Mouse (Mus musculus) right cerebral cortex, adult 2 months (tissue): Measurements from ENCODE around the gene Crabp2.
"Not testable (repeated sequence)": the region's sequence is repeated elsewhere in the genome, so short reads cannot be mapped to it uniquely, and the experiment has no call there.

Experiments used
- DNase-seq, 2 experiments: peaks; one replicate each; pipeline ENCODE4 v3.0.0; 2021 to 2022; ENCODE audit warnings: low spot score in 2 of 2

Gene Crabp2

GRCm38 (mm10) chr3:87948378-87949265 lies at the start of gene Crabp2:
Gene Crabp2 (plus strand): TSS chr3:87948666.
- no peak for DNase-seq

- no peak for DNase-seq
Observed at GRCm38 (mm10) chr3:87899266-87899665, 49.2 kb upstream of the Crabp2 start.

DNA sequence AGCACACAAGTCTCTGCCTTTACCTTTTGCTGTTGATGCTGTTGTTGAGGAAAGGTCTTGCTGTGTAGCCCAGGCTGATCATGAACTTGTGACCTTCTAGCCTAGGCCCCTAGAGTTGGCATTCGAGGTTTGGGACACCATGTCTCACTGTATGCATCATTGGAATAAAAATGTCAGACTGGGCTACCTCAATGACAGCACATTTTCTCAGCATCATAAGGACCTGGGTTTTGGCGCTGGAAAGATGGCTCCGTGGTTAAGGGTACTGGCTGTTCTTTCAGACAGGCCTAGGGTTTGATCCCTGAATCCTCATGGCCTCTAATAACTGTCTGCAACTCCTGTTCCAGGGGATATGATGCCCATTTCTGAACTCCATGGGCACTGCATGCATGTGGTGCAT lies 48.7 kb upstream of the Crabp2 start:
- DNase-seq: no peak

DNA sequence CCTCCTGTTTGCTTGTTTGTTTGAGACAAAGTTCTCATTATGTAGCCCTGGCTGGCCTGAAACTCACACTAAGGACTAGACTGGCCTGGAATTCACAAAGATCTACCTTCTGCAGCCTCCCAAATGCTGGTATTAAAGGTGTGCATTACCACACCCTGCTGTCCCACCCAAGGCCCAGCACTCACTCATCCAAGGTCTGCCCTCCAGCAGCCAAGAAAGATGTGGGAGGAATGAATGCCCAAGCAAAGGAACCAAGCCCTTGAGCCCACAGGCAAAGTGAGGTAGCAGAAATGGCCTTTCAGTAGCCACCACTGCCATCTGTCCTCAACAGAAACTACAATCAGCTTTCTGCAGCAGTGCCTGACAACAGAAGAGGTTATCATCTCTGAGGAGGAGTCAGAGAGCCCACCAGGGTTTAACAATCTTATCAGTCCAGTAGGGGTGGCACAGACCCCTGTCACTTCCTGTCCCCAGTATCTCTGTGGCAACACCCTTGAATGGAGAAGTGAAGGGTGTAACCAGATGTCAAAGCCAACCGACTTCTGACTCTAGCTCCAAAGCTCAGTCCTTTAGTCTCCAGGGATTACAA lies 47.3 kb upstream of the Crabp2 start:
- no peak for DNase-seq

DNA sequence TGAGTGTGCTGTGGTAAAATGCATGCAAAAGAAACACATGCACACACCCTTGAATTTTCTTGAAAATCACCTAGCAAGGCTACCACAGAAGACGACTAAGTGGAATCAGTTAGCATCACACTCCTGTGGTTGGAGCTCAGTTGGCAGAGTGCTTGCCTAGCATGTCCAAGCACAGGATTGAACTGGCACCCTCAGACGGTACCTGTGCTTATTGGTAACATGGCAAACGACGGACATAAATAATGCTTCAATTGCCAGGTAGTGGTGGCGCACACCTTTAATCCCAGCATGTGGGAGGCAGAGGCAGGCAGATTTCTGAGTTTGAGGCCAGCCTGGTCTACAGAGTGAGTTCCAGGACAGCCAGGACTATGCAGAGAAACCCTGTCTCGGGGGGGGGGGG lies 46.5 kb upstream of the Crabp2 start:
- not testable (repeated sequence) for DNase-seq

DNA sequence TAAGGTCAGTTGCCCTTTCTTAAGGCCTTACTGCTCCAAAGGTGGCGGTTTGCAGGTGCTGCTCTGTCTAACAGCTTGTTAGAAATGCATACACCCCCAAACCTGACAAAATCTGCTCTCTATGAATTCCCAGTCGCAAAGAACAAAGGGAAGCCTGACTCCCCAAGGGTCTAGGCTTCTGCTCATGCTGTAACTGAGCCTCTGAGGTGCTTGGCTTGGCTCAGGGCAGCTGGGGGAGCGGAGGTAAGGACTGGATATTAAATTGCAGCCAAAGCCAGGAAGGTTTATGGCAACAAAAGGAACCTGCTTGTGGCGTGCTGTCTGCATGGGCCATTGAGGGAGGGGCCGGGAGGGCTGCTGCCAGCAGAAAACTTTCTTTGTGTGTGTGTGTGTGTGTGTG lies 44.6 kb upstream of the Crabp2 start:
- DNase-seq: no peak

DNA sequence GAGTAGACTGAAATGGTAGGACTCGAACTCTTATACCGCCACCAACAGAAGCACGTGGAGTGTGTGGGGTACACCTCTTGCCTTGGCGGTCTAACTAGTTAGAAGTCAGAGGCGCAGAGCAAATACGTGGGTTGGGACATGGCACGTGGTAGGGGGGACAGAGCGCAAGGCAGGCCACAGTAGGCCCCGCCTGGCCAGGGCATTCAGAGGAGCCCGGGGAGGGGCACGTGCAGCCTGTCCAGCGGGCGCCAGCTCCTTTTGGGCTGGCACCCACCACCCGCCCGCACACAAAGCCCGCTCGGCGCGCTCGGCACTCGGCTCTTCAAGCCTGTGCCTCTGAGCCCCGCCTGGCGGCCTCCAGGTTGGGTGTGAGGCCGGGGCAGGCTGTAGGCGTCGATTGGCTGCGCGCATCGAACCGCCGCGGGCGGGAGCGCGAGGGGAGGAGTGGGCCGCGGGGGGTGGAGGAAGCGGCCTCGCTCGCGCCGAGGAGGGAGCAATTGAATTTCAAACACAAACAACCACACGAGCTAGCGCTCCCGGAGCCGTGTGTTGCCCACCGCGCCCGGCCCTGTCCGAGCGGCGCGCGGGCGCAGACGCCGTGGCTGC lies 42.5 kb upstream of the Crabp2 start, which contains the start of gene Hdgf:
Gene Hdgf, plus strand, starts transcription at position 442 of the 606 bp plus-strand sequence.
- peak; percentile 90 to 92 for DNase-seq

GRCm38 (mm10) chr3:87906601-87906980 lies 41.9 kb upstream of the Crabp2 start:
- DNase-seq: peak in 1 of 2 experiments; percentile 36

DNA sequence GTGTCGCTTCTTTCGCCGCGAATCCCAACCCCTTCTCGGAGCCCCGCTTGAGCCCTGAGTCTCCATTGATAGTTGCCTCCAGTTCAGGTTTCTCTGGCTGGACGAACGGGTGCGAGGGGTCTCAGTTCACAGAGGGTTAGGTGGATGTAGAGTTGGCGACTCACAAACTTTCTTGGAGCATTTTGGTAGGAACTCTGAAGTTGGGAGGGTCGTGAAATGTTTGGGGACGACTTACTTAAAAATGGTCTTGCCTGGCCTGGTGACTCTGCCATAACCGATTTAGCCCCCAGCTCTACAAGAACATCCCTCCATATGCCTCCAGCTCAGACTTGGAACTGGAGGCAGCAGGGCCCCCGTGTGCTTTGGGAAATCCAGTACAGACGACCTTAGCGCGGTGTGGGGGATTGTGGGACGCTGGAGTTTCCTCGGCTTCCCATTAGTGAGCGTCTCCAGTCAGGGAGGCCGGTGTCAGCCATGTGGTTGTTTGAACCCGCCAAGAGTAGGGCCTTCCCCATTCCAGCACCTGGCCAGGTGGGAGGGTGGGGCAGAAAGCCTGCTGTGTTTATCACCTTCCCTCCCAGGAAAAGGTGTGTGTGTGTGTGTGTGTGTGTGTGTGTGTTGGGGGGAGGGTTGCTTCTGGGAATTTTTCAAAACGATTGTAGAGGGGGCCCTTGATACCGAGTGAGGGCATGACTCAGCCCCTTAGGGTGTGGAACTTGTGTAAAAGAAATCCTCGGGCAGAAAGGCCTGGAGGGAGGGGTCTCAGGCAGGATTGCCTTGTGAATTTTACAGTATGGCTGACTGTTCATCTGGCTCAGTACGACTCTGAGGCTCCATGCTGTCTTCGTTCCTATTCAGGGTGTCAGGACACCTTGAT lies 41.2 kb upstream of the Crabp2 start:
- DNase-seq: peak in 1 of 2 experiments; percentile 34

DNA sequence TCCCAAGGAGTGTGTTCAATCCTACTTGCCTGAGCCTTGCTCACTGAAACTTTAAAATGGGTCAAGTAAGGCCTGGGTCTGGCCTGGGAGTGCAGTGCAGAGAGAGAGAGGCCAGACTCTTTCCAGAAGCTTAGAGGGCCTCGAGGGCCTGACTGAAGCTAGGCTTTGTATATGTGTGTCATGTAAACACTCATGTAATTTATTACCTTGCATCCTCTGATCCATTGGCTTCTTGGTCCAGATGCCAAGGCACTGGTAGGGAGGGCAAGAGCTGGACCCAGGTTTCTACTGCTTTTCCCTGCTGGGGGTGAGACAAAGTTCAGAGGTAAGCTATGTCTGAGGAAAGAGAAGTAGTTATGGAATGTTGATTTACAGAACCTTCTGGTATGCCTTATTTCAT lies 40.6 kb upstream of the Crabp2 start:
- DNase-seq: no peak

- DNase-seq: no peak
Observed at GRCm38 (mm10) chr3:87909381-87909780, 39.1 kb upstream of the Crabp2 start.

DNA sequence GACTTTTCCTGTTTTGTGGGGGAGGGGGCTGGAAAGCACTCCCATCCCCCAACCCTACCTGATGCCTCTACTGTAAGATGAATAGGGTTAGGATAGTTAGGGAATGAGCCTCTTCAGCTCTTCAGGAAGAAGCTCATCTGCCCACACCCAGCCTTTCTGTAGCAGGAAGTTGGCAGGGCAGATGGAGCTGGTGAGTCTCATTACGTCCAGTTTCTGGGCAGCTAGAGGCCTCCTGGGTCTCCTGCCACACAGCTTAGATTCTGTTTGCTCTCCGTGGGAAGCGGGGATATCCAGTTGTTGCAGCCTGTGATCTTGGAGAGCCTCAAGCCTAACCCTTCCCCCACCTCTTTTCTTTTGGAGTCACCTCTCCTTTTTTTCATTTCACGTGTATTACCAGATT lies 38.6 kb upstream of the Crabp2 start:
- no peak for DNase-seq

- DNase-seq: peak in 1 of 2 experiments; percentile 46
Observed at GRCm38 (mm10) chr3:87910573-87911141, 37.8 kb upstream of the Crabp2 start.

- no peak for DNase-seq
Observed at GRCm38 (mm10) chr3:87913491-87913890, 35.0 kb upstream of the Crabp2 start.

- no peak for DNase-seq
Observed at GRCm38 (mm10) chr3:87913891-87914290, 34.6 kb upstream of the Crabp2 start.

DNA sequence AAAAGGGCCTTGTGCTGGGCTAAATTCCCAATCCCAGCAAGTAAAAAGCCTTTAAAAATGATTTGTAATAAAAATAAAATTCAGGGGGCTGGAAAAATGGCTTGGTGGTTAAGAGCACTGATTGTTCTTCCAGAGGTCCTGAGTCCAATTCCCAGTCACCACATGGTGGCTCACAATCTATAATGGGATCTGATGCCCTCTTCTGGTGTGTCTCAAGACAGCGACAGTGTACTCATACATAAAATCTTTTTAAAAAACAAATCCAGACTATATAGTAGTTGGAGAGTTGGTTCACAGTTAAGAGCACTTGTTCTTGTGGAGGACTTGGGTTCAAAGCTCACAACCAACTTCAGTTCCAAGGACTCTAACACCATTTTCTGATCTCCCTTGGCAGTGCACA lies 31.5 kb upstream of the Crabp2 start:
- no peak for DNase-seq

DNA sequence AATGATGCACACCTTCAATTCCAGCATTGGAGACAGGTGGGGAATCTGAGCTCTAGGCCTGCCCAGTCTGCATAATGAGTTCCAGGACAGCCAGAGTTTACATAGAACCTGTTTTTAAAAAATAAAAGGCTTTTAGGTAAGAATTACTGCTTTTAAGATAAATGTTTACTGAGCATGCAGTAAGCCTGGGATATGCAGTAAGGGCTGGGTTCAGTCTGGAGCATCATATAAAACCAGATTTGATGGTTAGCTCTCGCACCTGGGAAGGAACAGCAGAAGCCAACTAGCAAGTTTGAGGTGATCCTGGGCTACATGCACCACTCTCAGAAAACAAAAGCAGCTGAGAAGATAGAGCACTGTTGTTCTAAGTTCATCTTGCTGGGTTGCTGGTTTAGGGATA lies 29.9 kb upstream of the Crabp2 start:
- DNase-seq: no peak

DNA sequence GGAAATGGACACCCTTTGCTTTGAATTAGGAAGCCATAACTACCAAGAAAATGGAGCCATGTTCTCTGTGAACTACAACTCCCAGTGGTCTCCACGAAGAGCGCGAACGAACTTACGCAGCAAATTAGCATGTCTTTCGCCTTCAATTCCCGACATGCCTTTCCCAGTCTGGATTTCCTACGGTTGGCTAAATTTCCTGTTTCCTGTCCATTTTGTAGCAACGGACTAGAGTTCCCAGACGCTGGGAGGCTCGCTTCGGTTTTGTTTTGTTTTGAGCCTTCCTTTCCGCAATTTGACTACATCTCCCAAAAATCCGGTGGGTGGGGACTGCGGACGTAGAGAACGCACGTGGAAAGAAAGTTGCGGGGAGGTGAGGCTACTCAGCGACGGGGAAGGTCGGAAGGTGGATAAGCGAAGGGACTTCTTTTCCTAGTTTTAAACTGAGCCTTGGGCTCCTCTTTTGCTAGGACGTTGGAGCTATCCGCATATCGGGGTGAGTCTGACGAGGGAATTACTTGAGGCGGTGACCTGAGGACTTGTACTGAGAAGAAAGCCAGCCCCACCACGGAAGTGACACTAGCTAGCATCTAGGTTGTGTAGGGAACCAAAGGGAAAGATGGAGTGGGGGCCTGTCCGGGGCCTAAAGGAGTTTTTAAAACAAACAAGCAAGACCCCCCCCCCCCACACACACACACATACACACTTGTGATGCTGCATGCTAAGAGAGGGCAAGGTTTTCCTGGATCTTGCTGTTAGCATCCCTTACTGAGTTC lies 28.9 kb upstream of the Crabp2 start, which contains the start of gene Mrpl24:
Gene Mrpl24, plus strand, starts transcription at position 171 of the 773 bp plus-strand sequence.
- DNase-seq: peak; percentile 90 to 91

GRCm38 (mm10) chr3:87920270-87920943 lies 28.1 kb upstream of the Crabp2 start:
- DNase-seq: no peak

GRCm38 (mm10) chr3:87924996-87925395 lies 23.5 kb upstream of the Crabp2 start:
- no peak for DNase-seq
